Mouse (Mus musculus) cerebellum, adult 2 months (tissue): ENCODE results near the gene Gpcpd1.

Experiments used
- CTCF ChIP-seq: fragments of 200-500 bp; IDR thresholded peaks from 2 replicates; pipeline ENCODE4 v1.5.1; 2011; ENCODE audit warnings: low read depth, mild to moderate bottlenecking, control low read depth, low read length, moderate library complexity, borderline replicate concordance; ENCODE audit not compliant: insufficient read depth
- POLR2A ChIP-seq: fragments of 200-500 bp; IDR thresholded peaks from 2 replicates; pipeline ENCODE4 v1.6.1; 2011; ENCODE audit warnings: low read length, control low read depth, borderline replicate concordance; ENCODE audit not compliant: insufficient read depth

- TF ChIP-seq POLR2A (no peak), CTCF (no peak)
These were observed 106.0 kb downstream of the Gpcpd1 start for GRCm38 (mm10) chr2:132481547-132481946.
